Mouse (Mus musculus): ENCODE data around the gene Lrrc55. TPM values are rescaled to one million over a fixed set of nuclear protein-coding genes. Genes with fewer than 3 reads are reported as not detected.

The Lrrc55 gene
- polyA plus RNA-seq, 1 experiment from 2014 or later, result 9.6 TPM

GRCm38 (mm10) chr2:85139846-85140245, 57.2 kb downstream of the Lrrc55 start:
- Histone ChIP-seq H3K9ac (replicated peaks) (no peak overlapping the region), H3K9me3 (replicated peaks) (no peaks in the 10 kb centered on the region), H3K36me3 (no peaks in the 10 kb centered on the region), H3K27ac (replicated peaks) (no peak overlapping the region), H3K27me3 (replicated peaks) (no peaks in the 10 kb centered on the region), H3K4me1 (no peaks in the 10 kb centered on the region), H3K4me2 (no peak overlapping the region), H3K4me3 (replicated peaks) (no peak overlapping the region)
- 80% methylated on average over 7 of the region's 7 CpGs for WGBS
- ATAC-seq (ENCODE audit: low FRiP score), result no peak

- H3K9me3 ChIP-seq (replicated peaks), result no peaks in the 10 kb centered on the region
- no peak overlapping the region for H3K4me3 ChIP-seq (replicated peaks)
- no peaks in the 10 kb centered on the region for H3K36me3 ChIP-seq
- ATAC-seq (ENCODE audit: low FRiP score), result no peak
- no peak overlapping the region for H3K4me2 ChIP-seq
- 73% methylated on average over 4 of the region's 4 CpGs for WGBS
- no peaks in the 10 kb centered on the region for H3K27me3 ChIP-seq (replicated peaks)
- no peaks in the 10 kb centered on the region for H3K4me1 ChIP-seq
- no peak overlapping the region for H3K27ac ChIP-seq (replicated peaks)
- no peak overlapping the region for H3K9ac ChIP-seq (replicated peaks)
Observed at GRCm38 (mm10) chr2:85139393-85139792, 57.6 kb downstream of the Lrrc55 start.

- Histone ChIP-seq H3K27ac (replicated peaks) (no peak overlapping the region), H3K4me2 (no peak overlapping the region), H3K9ac (replicated peaks) (no peak overlapping the region), H3K36me3 (no peaks in the 10 kb centered on the region), H3K4me3 (replicated peaks) (0 out of 2 replicates have a peak overlapping the region, but pooled peaks have one; percentile 6), H3K9me3 (replicated peaks) (no peaks in the 10 kb centered on the region), H3K27me3 (replicated peaks) (no peaks in the 10 kb centered on the region), H3K4me1 (no peaks in the 10 kb centered on the region)
- 43% methylated on average over 2 of the region's 2 CpGs for WGBS
- no peak for ATAC-seq (ENCODE audit: low FRiP score)
Observed at GRCm38 (mm10) chr2:85138143-85138542, 58.9 kb downstream of the Lrrc55 start.

- no peak overlapping the region for H3K9ac ChIP-seq (replicated peaks)
- H3K4me3 ChIP-seq (replicated peaks), result peak overlapping the region; percentile 6; the same call in 1 of the 2 replicates
- ATAC-seq (ENCODE audit: low FRiP score), result no peak
- H3K36me3 ChIP-seq, result no peaks in the 10 kb centered on the region
- no peaks in the 10 kb centered on the region for H3K27me3 ChIP-seq (replicated peaks)
- no peak overlapping the region for H3K4me2 ChIP-seq
- no peak overlapping the region for H3K27ac ChIP-seq (replicated peaks)
- no peaks in the 10 kb centered on the region for H3K4me1 ChIP-seq
- H3K9me3 ChIP-seq (replicated peaks), result no peaks in the 10 kb centered on the region
- 81% methylated on average over 10 of the region's 10 CpGs for WGBS
Observed at GRCm38 (mm10) chr2:85137601-85138140, 59.3 kb downstream of the Lrrc55 start.

- H3K9ac ChIP-seq (replicated peaks), result no peak overlapping the region
- H3K4me3 ChIP-seq (replicated peaks), result peak overlapping the region; percentile 6; the same call in 1 of the 2 replicates
Observed at GRCm38 (mm10) chr2:85136831-85137520, 60.0 kb downstream of the Lrrc55 start.

GRCm38 (mm10) chr2:85136089-85136488, 60.9 kb downstream of the Lrrc55 start, which contains the start of gene Aplnr:
Gene Aplnr, plus strand, starts transcription at chr2:85136225.
- peak within 1 kb of the TSS; percentile 6; the same call in 1 of the 2 replicates for H3K4me3 ChIP-seq (replicated peaks)
- 6% methylated on average over 4 of the region's 4 CpGs for WGBS
- H3K9ac ChIP-seq (replicated peaks), result no peak within 1 kb of the TSS

More at GRCm38 (mm10) chr2:85136831-85137520, 60.0 kb downstream of the Lrrc55 start:
- WGBS, result 87% methylated on average over 21 of the region's 21 CpGs
- H3K4me1 ChIP-seq, result no peaks in the 10 kb centered on the region
- no peak overlapping the region for H3K4me2 ChIP-seq
- H3K9me3 ChIP-seq (replicated peaks), result no peaks in the 10 kb centered on the region
- no peak for ATAC-seq (ENCODE audit: low FRiP score)
- no peaks in the 10 kb centered on the region for H3K27me3 ChIP-seq (replicated peaks)
- no peaks in the 10 kb centered on the region for H3K36me3 ChIP-seq
- H3K27ac ChIP-seq (replicated peaks), result no peak overlapping the region

GRCm38 (mm10) chr2:85135099-85135498, 61.9 kb downstream of the Lrrc55 start:
- Histone ChIP-seq H3K9ac (replicated peaks) (no peak overlapping the region), H3K36me3 (no peaks in the 10 kb centered on the region), H3K9me3 (replicated peaks) (no peaks in the 10 kb centered on the region), H3K4me3 (replicated peaks) (no peak overlapping the region), H3K4me1 (no peaks in the 10 kb centered on the region), H3K4me2 (no peak overlapping the region), H3K27ac (replicated peaks) (no peak overlapping the region), H3K27me3 (replicated peaks) (no peaks in the 10 kb centered on the region)
- no peak for ATAC-seq (ENCODE audit: low FRiP score)
- WGBS, result 57% methylated on average over 1 of the region's 1 CpGs

More at GRCm38 (mm10) chr2:85136089-85136488, 60.9 kb downstream of the Lrrc55 start, which contains the start of gene Aplnr:
- H3K4me1 ChIP-seq, result no peaks in the 10 kb centered on the region
- no peaks in the 10 kb centered on the region for H3K9me3 ChIP-seq (replicated peaks)
- ATAC-seq (ENCODE audit: low FRiP score), result no peak
- no peak within 1 kb of the TSS for H3K4me2 ChIP-seq
- no peak within 1 kb of the TSS for H3K27ac ChIP-seq (replicated peaks)
- H3K36me3 ChIP-seq, result no peaks in the 10 kb centered on the region
- H3K27me3 ChIP-seq (replicated peaks), result no peaks in the 10 kb centered on the region

GRCm38 (mm10) chr2:85132204-85132603, 64.8 kb downstream of the Lrrc55 start:
- Histone ChIP-seq H3K36me3 (no peaks in the 10 kb centered on the region), H3K4me1 (no peaks in the 10 kb centered on the region), H3K4me2 (no peak overlapping the region), H3K9ac (replicated peaks) (no peak overlapping the region), H3K27ac (replicated peaks) (no peak overlapping the region), H3K4me3 (replicated peaks) (no peak overlapping the region), H3K9me3 (replicated peaks) (no peaks in the 10 kb centered on the region), H3K27me3 (replicated peaks) (no peaks in the 10 kb centered on the region)
- ATAC-seq (ENCODE audit: low FRiP score), result no peak
- 74% methylated on average over 2 of the region's 2 CpGs for WGBS

GRCm38 (mm10) chr2:85131724-85132123, 65.3 kb downstream of the Lrrc55 start:
- 22% methylated on average over 1 of the region's 1 CpGs for WGBS
- Histone ChIP-seq H3K9ac (replicated peaks) (no peak overlapping the region), H3K4me1 (no peaks in the 10 kb centered on the region), H3K27me3 (replicated peaks) (no peaks in the 10 kb centered on the region), H3K36me3 (no peaks in the 10 kb centered on the region), H3K27ac (replicated peaks) (no peak overlapping the region), H3K9me3 (replicated peaks) (no peaks in the 10 kb centered on the region), H3K4me3 (replicated peaks) (no peak overlapping the region), H3K4me2 (no peak overlapping the region)
- no peak for ATAC-seq (ENCODE audit: low FRiP score)

GRCm38 (mm10) chr2:85131226-85131625, 65.8 kb downstream of the Lrrc55 start:
- no peaks in the 10 kb centered on the region for H3K36me3 ChIP-seq
- no peak for ATAC-seq (ENCODE audit: low FRiP score)
- no peak overlapping the region for H3K9ac ChIP-seq (replicated peaks)
- no peak overlapping the region for H3K4me2 ChIP-seq
- 41% methylated on average over 2 of the region's 2 CpGs for whole genome bisulfite sequencing
- 0 out of 2 replicates have a peak, but pooled peaks cover 2% of the 10 kb centered on the region for H3K9me3 ChIP-seq (replicated peaks)
- H3K4me1 ChIP-seq, result no peaks in the 10 kb centered on the region
- H3K4me3 ChIP-seq (replicated peaks), result no peak overlapping the region
- H3K27me3 ChIP-seq (replicated peaks), result no peaks in the 10 kb centered on the region
- H3K27ac ChIP-seq (replicated peaks), result no peak overlapping the region

GRCm38 (mm10) chr2:85129496-85129971, 67.5 kb downstream of the Lrrc55 start:
- no peak overlapping the region for H3K9ac ChIP-seq (replicated peaks)
- H3K4me1 ChIP-seq, result no peaks in the 10 kb centered on the region
- H3K36me3 ChIP-seq, result no peaks in the 10 kb centered on the region
- no peak for ATAC-seq (ENCODE audit: low FRiP score)
- H3K27me3 ChIP-seq (replicated peaks), result no peaks in the 10 kb centered on the region
- H3K4me3 ChIP-seq (replicated peaks), result no peak overlapping the region
- no peak overlapping the region for H3K27ac ChIP-seq (replicated peaks)
- peaks cover 5% of the 10 kb centered on the region; the same call in 1 of the 2 replicates for H3K9me3 ChIP-seq (replicated peaks)
- H3K4me2 ChIP-seq, result no peak overlapping the region
- 59% methylated on average over 6 of the region's 6 CpGs for WGBS

Measured in neural tube, embryonic 15.5 days (tissue).